Mouse (Mus musculus) embryo, embryonic 10.5 days (tissue): ENCODE results near the gene Rasl10b.

Source experiments
- DNase-seq: peaks from one replicate; pipeline ENCODE4 v3.0.0-alpha.2; 2015; ENCODE audit warnings: low spot score

Rasl10b gene

GRCm38 (mm10) chr11:83467120-83467652, 58.2 kb downstream of the Rasl10b start:
- DNase-seq, result no peak

DNA sequence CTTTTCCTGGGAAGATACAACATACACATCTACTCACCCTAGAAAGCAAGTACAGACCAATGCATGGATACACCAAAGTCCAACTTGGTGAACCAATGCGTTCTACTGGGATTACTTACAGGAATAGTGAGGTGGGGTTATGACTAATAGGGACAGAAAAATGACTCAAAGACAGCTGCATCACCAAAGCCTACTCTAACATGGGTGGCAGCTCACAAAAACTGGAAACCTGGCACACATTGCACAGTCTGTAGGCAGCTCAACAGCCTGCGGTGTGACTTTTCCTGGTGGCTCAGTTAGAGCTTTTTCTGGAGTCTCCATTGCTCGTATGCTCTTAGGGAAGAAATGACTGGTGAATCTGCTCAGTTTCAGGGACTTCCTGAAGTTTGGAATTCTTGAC, 59.8 kb downstream of the Rasl10b start:
- no peak for DNase-seq
